Mouse (Mus musculus) lung, postnatal 0 days (tissue): ENCODE results near the gene Gm49486.

ENCODE experiments used
- CTCF ChIP-seq: IDR thresholded peaks from 2 replicates; pipeline ENCODE4 v1.5.1; 2016; ENCODE audit warnings: antibody characterized with exemption, mild to moderate bottlenecking
- EP300 ChIP-seq: IDR thresholded peaks from 2 replicates; pipeline ENCODE4 v1.6.1; 2016; ENCODE audit warnings: antibody characterized with exemption, mild to moderate bottlenecking, control low read depth

DNA sequence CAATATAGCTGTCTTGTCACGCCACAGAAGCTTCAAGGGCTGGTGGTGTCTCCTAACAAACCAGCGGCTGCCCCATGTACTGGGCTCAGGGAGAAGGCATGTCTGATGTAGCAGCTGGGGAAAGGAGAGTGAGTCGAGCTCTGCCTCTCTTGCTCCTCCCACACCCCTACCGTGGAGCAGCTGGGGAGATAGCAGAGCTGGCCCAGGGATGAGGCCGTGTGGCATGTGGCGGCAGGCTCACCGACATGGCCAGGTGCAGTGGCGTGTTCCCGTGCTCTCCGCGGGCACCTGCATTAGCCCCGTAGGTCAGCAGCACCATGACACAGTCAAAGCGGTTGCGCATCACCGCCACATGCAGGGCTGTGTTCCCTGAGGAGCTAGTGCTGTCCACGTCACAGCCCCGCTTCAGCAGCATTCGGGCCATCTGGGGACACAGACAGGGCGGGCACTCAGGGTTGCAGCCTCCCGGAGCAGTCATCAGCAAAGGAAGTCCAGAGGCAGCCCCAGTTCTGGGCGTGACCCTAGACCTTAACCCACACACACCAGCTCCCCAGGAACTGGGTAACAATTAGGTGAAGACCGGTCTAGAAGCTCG, 76.9 kb downstream of the Gm49486 start:
- TF ChIP-seq CTCF, result no peak
- no peak for TF ChIP-seq EP300
